Mouse (Mus musculus) cerebellum, adult 18-20 months (tissue): Measurements from ENCODE around the gene Prdm16.

Source experiments
- DNase-seq, 2 experiments: peaks; one replicate each; pipeline ENCODE4 v3.0.0; 2021

Gene Prdm16

GRCm38 (mm10) chr4:154371542-154372247, 265.0 kb downstream of the Prdm16 start:
- DNase-seq: no peak

GRCm38 (mm10) chr4:154370841-154371240, 265.8 kb downstream of the Prdm16 start:
- no peak for DNase-seq

GRCm38 (mm10) chr4:154369089-154369488, 267.6 kb downstream of the Prdm16 start:
- no peak for DNase-seq

- DNase-seq: no peak
These were observed 269.8 kb downstream of the Prdm16 start for GRCm38 (mm10) chr4:154366836-154367235.

- no peak for DNase-seq
These were observed 271.9 kb downstream of the Prdm16 start for GRCm38 (mm10) chr4:154364752-154365151.

- no peak for DNase-seq
These were observed 275.8 kb downstream of the Prdm16 start for GRCm38 (mm10) chr4:154360850-154361249.

- no peak for DNase-seq
These were observed 276.2 kb downstream of the Prdm16 start for GRCm38 (mm10) chr4:154360441-154360840.

- no peak for DNase-seq
These were observed 276.8 kb downstream of the Prdm16 start for GRCm38 (mm10) chr4:154359762-154360300.

- no peak for DNase-seq
These were observed 277.9 kb downstream of the Prdm16 start for GRCm38 (mm10) chr4:154358816-154359215.

GRCm38 (mm10) chr4:154358370-154358769, 278.3 kb downstream of the Prdm16 start:
- DNase-seq: no peak

- DNase-seq: no peak
These were observed 281.3 kb downstream of the Prdm16 start for GRCm38 (mm10) chr4:154355408-154355807.

GRCm38 (mm10) chr4:154352246-154352645, 284.4 kb downstream of the Prdm16 start:
- DNase-seq: no peak

GRCm38 (mm10) chr4:154348197-154348786, 288.4 kb downstream of the Prdm16 start:
- no peak for DNase-seq

- no peak for DNase-seq
These were observed 289.7 kb downstream of the Prdm16 start for GRCm38 (mm10) chr4:154346731-154347522.

GRCm38 (mm10) chr4:154336650-154337049, 300.0 kb downstream of the Prdm16 start:
- no peak for DNase-seq

GRCm38 (mm10) chr4:154335761-154336160, 300.9 kb downstream of the Prdm16 start, which contains the start of gene B230104I21Rik:
B230104I21Rik (plus strand) TSS chr4:154336127.
- no peak for DNase-seq

- peak; percentile 34 to 40 for DNase-seq
These were observed 301.8 kb downstream of the Prdm16 start for GRCm38 (mm10) chr4:154334699-154335402.

GRCm38 (mm10) chr4:154333300-154333699, 303.4 kb downstream of the Prdm16 start:
- no peak for DNase-seq

GRCm38 (mm10) chr4:154331271-154331670, 305.4 kb downstream of the Prdm16 start:
- DNase-seq: no peak

GRCm38 (mm10) chr4:154330001-154330400, 306.7 kb downstream of the Prdm16 start:
- no peak for DNase-seq

- peak; percentile 42 to 67 for DNase-seq
These were observed 307.8 kb downstream of the Prdm16 start for GRCm38 (mm10) chr4:154328836-154329235.

GRCm38 (mm10) chr4:154328431-154328830, 308.2 kb downstream of the Prdm16 start:
- no peak for DNase-seq

GRCm38 (mm10) chr4:154325410-154325809, 311.3 kb downstream of the Prdm16 start:
- no peak for DNase-seq
